8 mouse cellular contexts compared by ENCODE assay signal in genomic region chr10:81058896-81059295, GRCm38 (mm10). TPM values are rescaled to one million over a fixed set of nuclear protein-coding genes. Genes with fewer than 3 reads are reported as not detected.
DNase-seq lines count a peak whose midpoint lies in the region; ATAC-seq and TF ChIP-seq lines count a peak whose summit lies in the region.

No protein-coding gene starts in this region.

- peaks cover 19% of the 10 kb centered on the region; the same call in 1 of the 2 replicates for H3K36me3 ChIP-seq in heart, embryonic 10.5 days
- H3K36me3 ChIP-seq in E14TG2a.4 (ENCODE audit: insufficient read depth, low read length), result peaks cover 51% of the 10 kb centered on the region
- H3K36me3 ChIP-seq in forebrain, postnatal 0 days (ENCODE audit: insufficient read depth), result no peaks in the 10 kb centered on the region
- H3K36me3 ChIP-seq in liver, embryonic 16.5 days (ENCODE audit: control insufficient read depth, insufficient read depth), result no peaks in the 10 kb centered on the region

- no peak for DNase-seq in heart, embryonic 10.5 days (ENCODE audit: low spot score)
- DNase-seq in heart, adult 18-20 months, result no peak
- DNase-seq in forebrain, postnatal 0 days, result no peak
- no peak for DNase-seq in layer of hippocampus, adult 9-11 months
- DNase-seq in layer of hippocampus, adult 18-20 months (ENCODE audit: low spot score in 2 of 2), result no peak
- DNase-seq in urinary bladder, postnatal 25 days (ENCODE audit: low spot score), result no peak

- 87% methylated on average over 6 of the region's 6 CpGs for WGBS in heart, embryonic 10.5 days
- WGBS in forebrain, postnatal 0 days, result 90% methylated on average over 6 of the region's 6 CpGs
- WGBS in liver, embryonic 16.5 days (ENCODE audit: insufficient replicate concordance), result 68% methylated on average over 6 of the region's 6 CpGs

- H3K27me3 ChIP-seq in heart, embryonic 10.5 days (ENCODE audit: insufficient read depth, poor library complexity, severe bottlenecking), result no peaks in the 10 kb centered on the region
- no peaks in the 10 kb centered on the region for H3K27me3 ChIP-seq in E14TG2a.4 (ENCODE audit: insufficient read depth, low read length)
- H3K27me3 ChIP-seq in forebrain, postnatal 0 days (ENCODE audit: insufficient read depth, low read length), result no peaks in the 10 kb centered on the region
- H3K27me3 ChIP-seq in liver, embryonic 16.5 days (ENCODE audit: control insufficient read depth, insufficient read depth, low read depth, low read length), result no peaks in the 10 kb centered on the region

- H3K4me2 ChIP-seq in forebrain, postnatal 0 days (ENCODE audit: low read depth), result peak overlapping the region; percentile 85
- H3K4me2 ChIP-seq in liver, embryonic 16.5 days (ENCODE audit: low read depth, low read length), result peak overlapping the region; percentile 87

- no peaks in the 10 kb centered on the region for H3K9me3 ChIP-seq in heart, embryonic 10.5 days
- H3K9me3 ChIP-seq in E14TG2a.4 (ENCODE audit: low read length), result peaks cover 1% of the 10 kb centered on the region; the same call in 1 of the 2 replicates
- no peaks in the 10 kb centered on the region for H3K9me3 ChIP-seq in forebrain, postnatal 0 days (ENCODE audit: low read length)
- H3K9me3 ChIP-seq in liver, embryonic 16.5 days (replicated peaks; ENCODE audit: control insufficient read depth, low read length), result no peaks in the 10 kb centered on the region

- H3K4me3 ChIP-seq in heart, embryonic 10.5 days, result peak overlapping the region; percentile 87
- peak overlapping the region; percentile 99 for H3K4me3 ChIP-seq in E14TG2a.4 (replicated peaks; ENCODE audit: low read length)
- H3K4me3 ChIP-seq in forebrain, postnatal 0 days (ENCODE audit: low read depth, low read length), result peak overlapping the region; percentile 76; the same call in 1 of the 2 replicates
- H3K4me3 ChIP-seq in liver, embryonic 16.5 days (ENCODE audit: low read depth, low read length), result peak overlapping the region; percentile 72

- H3K9ac ChIP-seq in forebrain, postnatal 0 days, result 0 out of 2 replicates have a peak overlapping the region, but pooled peaks have one; percentile 78
- peak overlapping the region; percentile 82; the same call in 1 of the 2 replicates for H3K9ac ChIP-seq in liver, embryonic 16.5 days (ENCODE audit: low read depth, low read length)

- no peak for TF ChIP-seq CTCF in E14TG2a.4 (conservative IDR thresholded peaks at IDR 0.05; ENCODE audit: low read length)
- TF ChIP-seq CTCF in forebrain, postnatal 0 days (IDR thresholded peaks at IDR 0.05; ENCODE audit: low read depth), result no peak

- H3K4me1 ChIP-seq in heart, embryonic 10.5 days, result peaks cover 30% of the 10 kb centered on the region
- peaks cover 76% of the 10 kb centered on the region for H3K4me1 ChIP-seq in E14TG2a.4 (replicated peaks; ENCODE audit: low read depth, low read length)
- peaks cover 8% of the 10 kb centered on the region for H3K4me1 ChIP-seq in forebrain, postnatal 0 days (ENCODE audit: insufficient read depth)
- peaks cover 12% of the 10 kb centered on the region for H3K4me1 ChIP-seq in liver, embryonic 16.5 days (ENCODE audit: control insufficient read depth, low read depth, low read length)

- no peak overlapping the region for H3K27ac ChIP-seq in heart, embryonic 10.5 days
- no peak overlapping the region for H3K27ac ChIP-seq in forebrain, postnatal 0 days (ENCODE audit: low read depth, low read length)
- H3K27ac ChIP-seq in liver, embryonic 16.5 days (ENCODE audit: low read length), result no peak overlapping the region

- ATAC-seq in forebrain, postnatal 0 days, result no peak
- ATAC-seq in liver, embryonic 16.5 days (ENCODE audit: low read depth), result no peak

RNA-seq across cellular contexts. Expression of gene Sgta, which starts 1.1 kb away (rescaled TPM):
- polyA plus RNA-seq in heart, embryonic 10.5 days (2016; fragmentation: Nextera tagmentation; extraction: Ambion mirVana), result 197 and 226 TPM in 2 replicates
- total RNA-seq in heart, adult 18-20 months (2021), result 100 to 1,000 TPM in 1 of 2 experiments, 10 to 100 TPM in 1; 99.5 to 102 TPM
- total RNA-seq in forebrain, postnatal 0 days (2014; rRNA removed), result 176 and 215 TPM in 2 replicates
- 326 and 360 TPM in 2 replicates for polyA plus RNA-seq in forebrain, postnatal 0 days (2015; fragmentation: Nextera tagmentation; extraction: Ambion mirVana)
- polyA plus RNA-seq in liver, embryonic 16.5 days (2015; fragmentation: Nextera tagmentation; extraction: Ambion mirVana), result 55.3 and 57.3 TPM in 2 replicates
- 100 to 1,000 TPM; 180 to 183 TPM for total RNA-seq in layer of hippocampus, adult 18-20 months (2021)

RNA-seq across cellular contexts. Expression of gene Thop1, which starts 10.9 kb away (rescaled TPM):
- 58.0 and 73.9 TPM in 2 replicates for polyA plus RNA-seq in heart, embryonic 10.5 days (2016; fragmentation: Nextera tagmentation; extraction: Ambion mirVana)
- total RNA-seq in heart, adult 18-20 months (2021), result 10 to 100 TPM; 12.8 to 14.8 TPM
- 69.0 and 74.6 TPM in 2 replicates for total RNA-seq in forebrain, postnatal 0 days (2014; rRNA removed)
- polyA plus RNA-seq in forebrain, postnatal 0 days (2015; fragmentation: Nextera tagmentation; extraction: Ambion mirVana), result 45.9 and 52.5 TPM in 2 replicates
- polyA plus RNA-seq in liver, embryonic 16.5 days (2015; fragmentation: Nextera tagmentation; extraction: Ambion mirVana), result 15.5 and 16.6 TPM in 2 replicates
- total RNA-seq in layer of hippocampus, adult 18-20 months (2021), result 10 to 100 TPM; 50.5 to 50.6 TPM

RNA-seq across cellular contexts. Expression of gene Slc39a3, which starts 21.7 kb away (rescaled TPM):
- polyA plus RNA-seq in heart, embryonic 10.5 days (2016; fragmentation: Nextera tagmentation; extraction: Ambion mirVana), result 8.9 and 10.7 TPM in 2 replicates
- total RNA-seq in heart, adult 18-20 months (2021), result 10 to 100 TPM; 12.8 to 14.2 TPM
- total RNA-seq in forebrain, postnatal 0 days (2014; rRNA removed), result 82.1 and 104 TPM in 2 replicates
- 43.5 and 45.2 TPM in 2 replicates for polyA plus RNA-seq in forebrain, postnatal 0 days (2015; fragmentation: Nextera tagmentation; extraction: Ambion mirVana)
- 5.5 TPM in 2 replicates for polyA plus RNA-seq in liver, embryonic 16.5 days (2015; fragmentation: Nextera tagmentation; extraction: Ambion mirVana)
- total RNA-seq in layer of hippocampus, adult 18-20 months (2021), result 10 to 100 TPM; 62.1 to 64.4 TPM

RNA-seq across cellular contexts. Expression of gene Diras1, which starts 33.4 kb away (rescaled TPM):
- polyA plus RNA-seq in heart, embryonic 10.5 days (2016; fragmentation: Nextera tagmentation; extraction: Ambion mirVana), result 0.08 and 0.11 TPM in 2 replicates
- not detected for total RNA-seq in heart, adult 18-20 months (2021)
- total RNA-seq in forebrain, postnatal 0 days (2014; rRNA removed), result 65.4 and 76.0 TPM in 2 replicates
- 66.1 and 70.2 TPM in 2 replicates for polyA plus RNA-seq in forebrain, postnatal 0 days (2015; fragmentation: Nextera tagmentation; extraction: Ambion mirVana)
- not detected in 2 replicates for polyA plus RNA-seq in liver, embryonic 16.5 days (2015; fragmentation: Nextera tagmentation; extraction: Ambion mirVana)
- total RNA-seq in layer of hippocampus, adult 18-20 months (2021), result 10 to 100 TPM; 96.6 to 98.2 TPM

RNA-seq across cellular contexts. Expression of gene Creb3l3, which starts 39.8 kb away (rescaled TPM):
- polyA plus RNA-seq in heart, embryonic 10.5 days (2016; fragmentation: Nextera tagmentation; extraction: Ambion mirVana), result 0.43 and 2.4 TPM in 2 replicates
- total RNA-seq in heart, adult 18-20 months (2021), result under 1 TPM; 0.31 to 0.74 TPM
- 0.38 and 0.43 TPM in 2 replicates for total RNA-seq in forebrain, postnatal 0 days (2014; rRNA removed)
- polyA plus RNA-seq in forebrain, postnatal 0 days (2015; fragmentation: Nextera tagmentation; extraction: Ambion mirVana), result 0.29 and 0.40 TPM in 2 replicates
- polyA plus RNA-seq in liver, embryonic 16.5 days (2015; fragmentation: Nextera tagmentation; extraction: Ambion mirVana), result 39.9 and 45.9 TPM in 2 replicates
- total RNA-seq in layer of hippocampus, adult 18-20 months (2021), result under 1 TPM; 0.57 to 0.63 TPM
